Mouse (Mus musculus): ENCODE results near the gene Adcy2.

- TF ChIP-seq CTCF (conservative IDR thresholded peaks at IDR 0.05; ENCODE audit: low read length): peak; percentile 17
- TF ChIP-seq POU5F1 (IDR thresholded peaks at IDR 0.05; ENCODE audit: borderline replicate concordance, low read length): no peak
Measured at GRCm38 (mm10) chr13:68593797-68594196, 405.5 kb downstream of the Adcy2 start.
